Mouse (Mus musculus) ovary, adult 2 months (tissue): Measurements from ENCODE around the gene Sgo1. TPM values are rescaled to one million over a fixed set of nuclear protein-coding genes. Genes with fewer than 3 reads are reported as not detected.

ENCODE experiments used
- polyA plus RNA-seq: library from polyadenylated mRNA; depleted of rRNA; stranded (reverse); fragments of >200 nt; gene quantifications from 2 replicates; pipeline ENCODE4 v1.2.3, GENCODE M21; 2012; rRNA removed

Sgo1 gene
- 0.64 and 0.74 TPM in 2 replicates for polyA plus RNA-seq

DNA sequence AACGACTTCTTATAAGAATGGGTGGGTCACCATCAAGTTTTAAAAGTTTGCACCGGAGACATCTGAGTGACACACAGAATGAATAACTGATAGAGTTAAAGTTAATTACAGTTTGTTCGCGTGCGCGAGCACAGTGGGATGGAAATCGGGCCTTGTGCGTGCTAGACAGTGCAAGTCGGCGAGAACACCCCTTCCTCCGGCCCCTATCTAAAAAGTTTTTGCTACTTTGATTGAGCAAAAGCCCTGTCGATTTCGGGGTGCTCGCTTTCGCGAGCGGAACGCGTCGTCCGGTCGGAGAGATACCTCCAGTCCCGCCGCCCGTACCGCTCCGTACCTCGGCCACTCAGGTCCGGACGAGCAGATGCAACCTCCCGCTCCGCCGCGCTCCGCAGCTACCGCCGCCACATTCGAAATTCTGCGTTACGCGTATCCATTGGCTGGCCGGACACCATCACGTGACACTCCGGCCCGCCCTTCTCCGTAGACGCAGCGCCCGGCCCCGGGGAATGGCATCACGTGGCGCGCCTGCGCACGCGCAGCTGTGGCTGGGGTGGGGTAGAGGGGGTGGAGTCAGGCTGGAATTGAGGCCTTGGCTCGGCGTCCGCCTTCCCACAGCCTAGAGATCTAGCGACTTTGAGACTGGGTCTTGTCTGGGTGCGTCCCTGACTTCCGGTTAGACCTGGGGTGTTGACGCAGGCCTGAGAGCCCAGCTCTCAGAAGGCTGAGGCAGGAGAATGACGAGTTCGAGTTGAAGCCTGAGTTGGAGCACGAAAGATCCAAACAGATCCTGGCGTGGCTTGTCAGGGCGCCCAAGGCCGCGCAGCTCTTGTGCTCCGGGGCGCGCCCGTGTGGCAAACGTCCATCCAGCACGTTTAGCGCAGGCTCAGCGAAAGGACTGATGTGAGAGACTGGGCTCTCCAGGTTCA, at the start of gene Sgo1:
Gene Sgo1, minus strand, starts transcription at position 457 of the 926 bp plus-strand sequence.

Other genes starting within 250 kb of the Sgo1 start
- gene Efhb, start 226.0 kb downstream of the Sgo1 start, polyA plus RNA-seq, result 0.76 and 0.91 TPM in 2 replicates
- 3.6 and 4.8 TPM in 2 replicates for gene Rab5a, start 210.1 kb downstream of the Sgo1 start, polyA plus RNA-seq
- not detected in 2 replicates for gene Pp2d1, start 149.9 kb downstream of the Sgo1 start, polyA plus RNA-seq
- gene Kat2b, start 122.5 kb downstream of the Sgo1 start, polyA plus RNA-seq, result 10.9 and 23.5 TPM in 2 replicates
- 0.08 and 0.28 TPM in 2 replicates for gene Sult1c2, start 157.0 kb upstream of the Sgo1 start, polyA plus RNA-seq